9 mouse cellular contexts compared by ENCODE assay signal in genomic region chr4:43420305-43420704, GRCm38 (mm10). TPM values are rescaled to one million over a fixed set of nuclear protein-coding genes. Genes with fewer than 3 reads are reported as not detected.
DNase-seq lines count a peak whose midpoint lies in the region; ATAC-seq and TF ChIP-seq lines count a peak whose summit lies in the region.
"Had no signal": no experiment of that assay in that cellular context is flagged by ENCODE, and none has a peak within 500 bp of the region (broad histone marks: within the 10 kb centered on the region; RNA-seq: fewer than 3 reads in every experiment).

No protein-coding gene starts in this region.

- TF ChIP-seq POLR2A in testis, adult 2 months (IDR thresholded peaks at IDR 0.05; ENCODE audit: control insufficient read depth, low read depth, low read length) = no peak
- TF ChIP-seq POLR2A in cerebellum, adult 2 months (IDR thresholded peaks at IDR 0.05; ENCODE audit: borderline replicate concordance, insufficient read depth, low read length) = no peak

- H3K36me3 ChIP-seq in testis, adult 2 months (ENCODE audit: control insufficient read depth, insufficient read depth, low read length) = no peaks in the 10 kb centered on the region; the same call in 1 of the 2 replicates
- H3K36me3 ChIP-seq in forebrain, postnatal 0 days (ENCODE audit: insufficient read depth) = peaks cover 70% of the 10 kb centered on the region
- peaks cover 45% of the 10 kb centered on the region for H3K36me3 ChIP-seq in stomach, embryonic 15.5 days

- 3% methylated on average over 6 of the region's 6 CpGs for WGBS in cerebellum, adult 2 months
- 4% methylated on average over 6 of the region's 6 CpGs for WGBS in forebrain, postnatal 0 days
- 4% methylated on average over 6 of the region's 6 CpGs for WGBS in stomach, embryonic 15.5 days

- ATAC-seq in forebrain, postnatal 0 days = peak; percentile 47; the same call in 1 of the 2 replicates
- ATAC-seq in monocyte, adult 5-6 weeks (replicated peaks; ENCODE audit: insufficient number of reproducible peaks, low FRiP score, low TSS enrichment, poor library complexity, severe bottlenecking) = peak; percentile 64; the same call in 1 of the 2 replicates
- ATAC-seq in stomach, embryonic 15.5 days (ENCODE audit: insufficient read depth, low FRiP score, low read depth) = no peak

- no peak overlapping the region for H3K4me2 ChIP-seq in forebrain, postnatal 0 days (ENCODE audit: low read depth)
- no peak overlapping the region for H3K4me2 ChIP-seq in stomach, embryonic 15.5 days

- no peak overlapping the region for H3K9ac ChIP-seq in forebrain, postnatal 0 days
- H3K9ac ChIP-seq in stomach, embryonic 15.5 days = no peak overlapping the region

- peak; percentile 69; the same call in 1 of the 2 replicates for TF ChIP-seq CTCF in testis, adult 2 months (IDR thresholded peaks at IDR 0.05; ENCODE audit: control insufficient read depth, insufficient read depth, insufficient replicate concordance, low read depth, low read length)
- TF ChIP-seq CTCF in cerebellum, adult 2 months (IDR thresholded peaks at IDR 0.05; ENCODE audit: borderline replicate concordance, insufficient read depth, low read depth, low read length) = peak; percentile 79
- peak; percentile 95 for TF ChIP-seq CTCF in forebrain, postnatal 0 days (IDR thresholded peaks at IDR 0.05; ENCODE audit: low read depth)

- intact Hi-C loops in left cerebral cortex, postnatal 25 days (cut with DNase I) = loop anchor here (1.0 to 5.0 kb wide), 4 partner anchors 37 to 373 kb away; partner anchors contain the start of genes Atp8b5 and Fam214b

- peaks cover 4% of the 10 kb centered on the region for H3K4me1 ChIP-seq in testis, adult 2 months (ENCODE audit: control insufficient read depth, insufficient read depth, low read length)
- H3K4me1 ChIP-seq in cerebellum, adult 2 months (ENCODE audit: control insufficient read depth, insufficient read depth, low read length) = no peaks in the 10 kb centered on the region
- no peaks in the 10 kb centered on the region for H3K4me1 ChIP-seq in forebrain, postnatal 0 days (ENCODE audit: insufficient read depth)
- peaks cover 8% of the 10 kb centered on the region; the same call in 1 of the 2 replicates for H3K4me1 ChIP-seq in stomach, embryonic 15.5 days

- no peak overlapping the region for H3K4me3 ChIP-seq in testis, adult 2 months (ENCODE audit: control insufficient read depth, low read depth, low read length)
- no peak overlapping the region for H3K4me3 ChIP-seq in cerebellum, adult 2 months (replicated peaks; ENCODE audit: insufficient read depth, low read depth, low read length)
- H3K4me3 ChIP-seq in forebrain, postnatal 0 days (ENCODE audit: low read depth, low read length) = no peak overlapping the region
- no peak overlapping the region for H3K4me3 ChIP-seq in stomach, embryonic 15.5 days (replicated peaks)
- H3K4me3 ChIP-seq: erythroblast, embryonic 14.5 days had no signal

- H3K27ac ChIP-seq in testis, adult 2 months (ENCODE audit: control insufficient read depth, insufficient read depth, low read depth, low read length) = no peak overlapping the region
- no peak overlapping the region for H3K27ac ChIP-seq in cerebellum, adult 2 months (ENCODE audit: insufficient read depth, low read length)
- no peak overlapping the region for H3K27ac ChIP-seq in forebrain, postnatal 0 days (ENCODE audit: low read depth, low read length)
- H3K27ac ChIP-seq in stomach, embryonic 15.5 days = 0 out of 2 replicates have a peak overlapping the region, but pooled peaks have one; percentile 21

- no peaks in the 10 kb centered on the region for H3K9me3 ChIP-seq in forebrain, postnatal 0 days (ENCODE audit: low read length)
- H3K9me3 ChIP-seq in stomach, embryonic 15.5 days = no peaks in the 10 kb centered on the region

- no peaks in the 10 kb centered on the region for H3K27me3 ChIP-seq in testis, adult 2 months (ENCODE audit: control insufficient read depth, insufficient read depth, low read length)
- H3K27me3 ChIP-seq in cerebellum, adult 2 months (ENCODE audit: control insufficient read depth, insufficient read depth, low read length) = no peaks in the 10 kb centered on the region
- H3K27me3 ChIP-seq in forebrain, postnatal 0 days (ENCODE audit: insufficient read depth, low read length) = no peaks in the 10 kb centered on the region
- no peaks in the 10 kb centered on the region for H3K27me3 ChIP-seq in stomach, embryonic 15.5 days (replicated peaks)

- DNase-seq in testis, postnatal 14 days (ENCODE audit: low spot score) = no peak
- peak; percentile 72 to 78 for DNase-seq in cerebellum, adult 2 months
- peak; percentile 90 for DNase-seq in forebrain, postnatal 0 days
- peak; percentile 79 for DNase-seq in kidney, adult 11 months
- DNase-seq in left cerebral cortex, postnatal 25 days (ENCODE audit: low spot score in 2 of 2) = peak; percentile 81 to 85

RNA-seq across cellular contexts. Expression of gene Fam166b, which starts 8.6 kb away (rescaled TPM):
- 1.6 and 2.2 TPM in 2 replicates for polyA plus RNA-seq in testis, adult 2 months (2012; rRNA removed)
- polyA plus RNA-seq in cerebellum, adult 2 months (2012; rRNA removed) = 0.87 and 2.0 TPM in 2 replicates
- total RNA-seq in forebrain, postnatal 0 days (2014; rRNA removed) = 0.15 and 1.3 TPM in 2 replicates
- 0.58 and 0.96 TPM in 2 replicates for polyA plus RNA-seq in forebrain, postnatal 0 days (2015; fragmentation: Nextera tagmentation; extraction: Ambion mirVana)
- 1 to 10 TPM in 1 of 2 experiments, under 1 TPM in 1; 0.62 to 1.2 TPM for total RNA-seq in left cerebral cortex, postnatal 25 days (2021)
- total RNA-seq in monocyte, adult 5-6 weeks (2017) = 1.1 to 2.8 TPM in 2 of 3 replicates, not detected in the other
- 0.22 TPM in 1 of 2 replicates, not detected in the other for polyA plus RNA-seq in stomach, embryonic 15.5 days (2015; fragmentation: Nextera tagmentation; extraction: Ambion mirVana)

RNA-seq across cellular contexts. Expression of gene Tesk1, which starts 21.4 kb away (rescaled TPM):
- 935 and 983 TPM in 2 replicates for polyA plus RNA-seq in testis, adult 2 months (2012; rRNA removed)
- polyA plus RNA-seq in cerebellum, adult 2 months (2012; rRNA removed) = 51.2 and 56.3 TPM in 2 replicates
- total RNA-seq in forebrain, postnatal 0 days (2014; rRNA removed) = 101 and 124 TPM in 2 replicates
- 14.8 and 15.4 TPM in 2 replicates for polyA plus RNA-seq in forebrain, postnatal 0 days (2015; fragmentation: Nextera tagmentation; extraction: Ambion mirVana)
- 10 to 100 TPM; 86.6 to 87.1 TPM for total RNA-seq in left cerebral cortex, postnatal 25 days (2021)
- 12.8 to 21.7 TPM (median 12.9 TPM) in 3 replicates for total RNA-seq in monocyte, adult 5-6 weeks (2017)
- polyA plus RNA-seq in stomach, embryonic 15.5 days (2015; fragmentation: Nextera tagmentation; extraction: Ambion mirVana) = 6.2 and 7.4 TPM in 2 replicates

RNA-seq across cellular contexts. Expression of gene Cd72, which starts 34.1 kb away (rescaled TPM):
- 0.34 and 0.63 TPM in 2 replicates for polyA plus RNA-seq in testis, adult 2 months (2012; rRNA removed)
- 0.74 and 0.84 TPM in 2 replicates for polyA plus RNA-seq in cerebellum, adult 2 months (2012; rRNA removed)
- 0.19 TPM in 1 of 2 replicates, not detected in the other for total RNA-seq in forebrain, postnatal 0 days (2014; rRNA removed)
- polyA plus RNA-seq in forebrain, postnatal 0 days (2015; fragmentation: Nextera tagmentation; extraction: Ambion mirVana) = 3.2 and 4.6 TPM in 2 replicates
- total RNA-seq in left cerebral cortex, postnatal 25 days (2021) = 1 to 10 TPM; 1.0 to 2.2 TPM
- total RNA-seq in monocyte, adult 5-6 weeks (2017) = 76.6 to 146 TPM (median 108 TPM) in 3 replicates
- polyA plus RNA-seq in stomach, embryonic 15.5 days (2015; fragmentation: Nextera tagmentation; extraction: Ambion mirVana) = 3.3 and 5.2 TPM in 2 replicates

RNA-seq across cellular contexts. Expression of gene Rusc2, which starts 38.5 kb away (rescaled TPM):
- polyA plus RNA-seq in testis, adult 2 months (2012; rRNA removed) = 24.1 and 30.0 TPM in 2 replicates
- polyA plus RNA-seq in cerebellum, adult 2 months (2012; rRNA removed) = 63.0 and 65.8 TPM in 2 replicates
- 116 and 148 TPM in 2 replicates for total RNA-seq in forebrain, postnatal 0 days (2014; rRNA removed)
- 73.2 and 75.8 TPM in 2 replicates for polyA plus RNA-seq in forebrain, postnatal 0 days (2015; fragmentation: Nextera tagmentation; extraction: Ambion mirVana)
- 100 to 1,000 TPM; 129 to 138 TPM for total RNA-seq in left cerebral cortex, postnatal 25 days (2021)
- total RNA-seq in monocyte, adult 5-6 weeks (2017) = 0.43 to 7.6 TPM in 2 of 3 replicates, not detected in the other
- 16.3 and 17.2 TPM in 2 replicates for polyA plus RNA-seq in stomach, embryonic 15.5 days (2015; fragmentation: Nextera tagmentation; extraction: Ambion mirVana)

Comparison
In these comparisons a context has a peak if more than half of its experiments do, and no peak if none do; other contexts are left out.
1. RNA of gene Tesk1, which starts 21.4 kb away (polyA plus RNA-seq): 935 to 983 TPM in testis, adult 2 months; 51.2 to 56.3 TPM in cerebellum, adult 2 months, 14.8 to 15.4 TPM in forebrain, postnatal 0 days and 6.2 to 7.4 TPM in stomach, embryonic 15.5 days; every median in the first group is over 10 times any median in the second.
2. Peak in every context shown above with its lines, with median percentiles within 50 percentile points of each other: CTCF ChIP-seq.